Mouse (Mus musculus) kidney, adult 8-10 months (tissue): Measurements from ENCODE around the gene Tbc1d1.

Source experiments
- DNase-seq, 2 experiments: peaks; one replicate each; pipeline ENCODE4 v3.0.0; 2022

Gene Tbc1d1

DNA sequence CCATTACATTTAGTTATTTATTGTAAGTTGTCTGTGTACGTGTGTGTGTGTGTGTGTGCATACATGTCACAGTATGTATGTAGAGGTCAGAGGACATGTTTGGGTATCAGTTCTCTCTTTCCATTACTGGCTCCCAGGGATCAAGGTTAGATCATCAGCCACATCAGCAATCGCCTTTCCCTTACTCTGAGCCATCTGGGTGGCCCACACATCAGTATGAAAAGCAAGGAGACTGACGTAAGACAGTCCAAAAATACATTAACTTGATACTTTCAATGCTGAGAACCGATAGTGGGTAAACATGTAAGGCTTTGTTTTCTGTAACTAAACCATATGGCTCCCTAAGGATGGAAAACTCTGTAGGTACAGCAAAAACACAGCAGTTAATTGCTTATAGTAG is 54.7 kb downstream of the Tbc1d1 start:
- no peak for DNase-seq

DNA sequence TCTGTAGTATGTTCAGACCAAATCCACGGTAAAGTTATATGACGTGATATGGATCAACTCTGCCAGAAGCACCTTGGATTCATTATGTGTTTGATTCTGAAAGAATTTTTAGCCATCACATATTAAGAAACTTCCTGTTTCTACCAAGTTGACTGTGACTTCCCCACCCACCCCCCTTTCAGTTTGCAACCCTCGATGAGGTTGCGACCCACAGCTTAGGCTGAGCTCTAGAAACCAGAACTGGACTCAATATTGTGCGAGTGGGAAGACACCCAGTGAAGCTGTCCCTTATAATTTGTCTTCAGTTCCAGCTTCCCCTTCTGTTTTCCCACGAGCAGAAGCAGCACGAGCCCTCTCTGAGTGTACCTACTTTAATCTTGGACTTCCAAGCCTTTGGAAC is 55.2 kb downstream of the Tbc1d1 start:
- no peak for DNase-seq

DNA sequence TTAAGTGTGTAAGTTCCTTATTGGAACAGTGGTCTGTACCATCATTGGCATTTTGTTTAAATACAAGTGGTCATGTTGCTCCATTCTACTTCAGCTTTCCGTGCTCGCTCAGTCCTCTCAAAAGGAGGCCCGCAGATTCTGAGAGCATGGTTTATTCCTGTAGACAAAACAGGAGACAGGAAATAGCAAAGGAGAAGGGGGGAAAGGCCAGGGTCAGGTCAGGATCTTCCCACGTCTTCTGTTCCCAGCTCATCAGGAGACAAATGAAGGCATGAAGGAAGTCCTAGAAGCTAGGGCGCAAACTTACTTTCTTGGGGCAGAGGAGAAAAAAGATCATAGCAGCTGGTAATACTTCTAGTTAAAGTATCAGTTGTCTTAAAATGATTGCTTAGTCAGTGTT is 56.1 kb downstream of the Tbc1d1 start:
- peak in 1 of 2 experiments; percentile 56 for DNase-seq

DNA sequence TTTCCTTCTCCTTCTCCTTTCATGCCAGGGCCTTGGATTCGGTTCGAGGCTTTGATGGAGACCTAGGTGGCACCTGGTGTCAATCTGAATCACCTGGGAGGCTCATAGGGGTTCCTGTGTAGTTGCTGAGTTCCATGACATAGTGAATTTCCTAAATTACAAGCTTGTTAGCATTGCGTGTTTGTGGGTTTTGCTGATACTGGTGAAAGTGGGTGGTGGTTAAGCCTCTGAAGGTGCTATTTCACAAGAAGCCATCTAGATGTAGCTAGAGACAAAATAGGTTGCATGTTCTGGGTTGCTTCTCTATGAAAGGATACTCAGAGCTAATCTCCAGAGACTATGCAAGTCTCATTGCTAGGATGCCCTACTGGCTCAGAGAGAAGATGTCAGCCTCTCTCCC is 56.5 kb downstream of the Tbc1d1 start:
- no peak for DNase-seq

DNA sequence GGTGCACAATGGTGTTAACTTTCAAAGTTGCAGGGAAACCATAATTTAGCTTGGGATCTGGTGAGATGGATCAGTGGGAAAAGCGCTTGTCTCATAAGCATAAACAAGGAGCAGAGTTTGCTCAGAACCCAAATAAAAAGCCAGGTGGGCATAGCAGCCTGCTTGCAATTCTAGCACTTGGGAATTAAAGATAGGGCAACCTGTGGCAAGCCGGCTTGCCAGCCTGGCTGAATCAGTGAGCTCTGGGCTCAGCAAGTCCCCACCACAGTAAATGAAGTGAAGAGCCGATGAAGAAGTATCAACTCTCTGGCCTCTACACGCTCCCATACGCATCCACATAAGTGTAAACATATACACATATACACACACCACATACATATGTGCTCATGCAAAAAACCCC is 59.7 kb downstream of the Tbc1d1 start:
- no peak for DNase-seq

DNA sequence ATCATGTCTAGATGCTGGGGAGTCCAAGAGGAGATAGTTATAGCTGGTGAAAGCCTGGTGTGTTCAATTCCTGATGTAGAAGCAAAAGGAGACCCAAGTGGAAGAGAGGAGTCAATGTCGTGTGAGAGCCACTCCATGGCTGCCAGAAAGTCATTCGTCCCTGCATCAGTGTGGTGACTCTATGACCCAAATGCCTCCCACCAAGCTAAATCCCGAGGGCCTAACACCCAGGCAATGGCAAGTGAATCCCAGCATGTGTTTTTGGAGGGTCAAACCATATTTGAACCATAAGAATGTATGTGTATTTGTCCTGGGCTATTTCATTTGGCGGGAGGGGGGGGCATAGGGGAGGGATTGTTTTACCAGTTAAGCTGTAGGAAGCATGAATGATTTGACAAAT is 60.2 kb downstream of the Tbc1d1 start:
- no peak for DNase-seq

DNA sequence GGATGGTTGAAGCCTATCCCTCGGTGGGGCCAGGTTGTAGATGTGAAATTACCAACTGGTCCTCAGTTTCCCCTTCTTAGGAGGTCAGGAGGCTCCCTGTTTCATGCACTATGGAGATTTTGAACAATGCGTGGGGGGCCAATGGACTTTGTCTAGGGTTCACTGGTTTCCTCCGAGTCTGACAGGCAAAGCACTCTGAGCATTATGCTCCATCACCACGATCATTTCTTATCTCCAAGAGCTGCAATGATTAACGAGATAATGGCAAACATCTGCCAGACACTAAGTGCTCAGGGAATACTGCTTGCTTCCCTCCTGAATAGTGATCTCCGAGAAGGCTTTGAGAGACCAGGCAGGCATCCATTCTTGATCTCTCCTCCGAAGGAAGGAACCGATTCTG is 61.2 kb downstream of the Tbc1d1 start:
- DNase-seq: no peak

DNA sequence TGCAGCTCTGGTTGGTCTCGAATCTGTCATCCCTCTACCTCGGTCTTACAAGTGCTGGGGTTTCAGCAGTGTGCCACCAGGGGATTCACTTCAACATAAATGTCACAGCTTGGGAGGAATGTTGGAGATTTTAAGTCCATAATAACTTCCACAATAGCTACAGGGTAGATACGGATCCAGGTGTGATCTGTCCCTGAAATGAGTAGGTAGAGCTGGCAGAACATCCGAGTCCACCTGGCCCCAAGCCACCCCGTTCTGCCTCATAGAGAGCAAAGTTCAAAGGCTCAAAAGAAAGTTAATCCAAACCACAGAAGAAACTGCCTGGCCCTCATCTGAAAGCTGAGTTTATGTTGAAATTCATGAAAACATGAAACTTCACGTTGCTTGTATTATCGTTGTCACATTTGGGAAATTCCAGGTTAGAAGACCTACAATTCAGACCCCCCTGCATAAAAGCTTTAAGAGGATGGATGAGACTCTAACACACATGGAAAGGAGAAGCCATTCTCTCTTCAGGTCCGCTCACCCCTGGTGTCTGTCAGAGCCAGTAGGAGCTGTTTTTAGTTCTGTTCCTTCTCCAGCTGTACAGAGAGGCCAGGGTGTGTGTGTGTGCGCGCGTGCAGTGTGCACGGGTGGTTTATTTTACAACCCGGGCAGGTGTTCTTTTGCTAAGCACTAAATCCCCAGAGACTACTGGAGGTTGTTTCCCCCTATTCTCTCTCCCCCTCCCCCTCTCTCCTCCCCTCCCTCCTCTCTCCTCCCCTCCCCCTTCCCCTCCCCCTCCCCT is 61.9 kb downstream of the Tbc1d1 start:
- peak; percentile 84 to 92 for DNase-seq

DNA sequence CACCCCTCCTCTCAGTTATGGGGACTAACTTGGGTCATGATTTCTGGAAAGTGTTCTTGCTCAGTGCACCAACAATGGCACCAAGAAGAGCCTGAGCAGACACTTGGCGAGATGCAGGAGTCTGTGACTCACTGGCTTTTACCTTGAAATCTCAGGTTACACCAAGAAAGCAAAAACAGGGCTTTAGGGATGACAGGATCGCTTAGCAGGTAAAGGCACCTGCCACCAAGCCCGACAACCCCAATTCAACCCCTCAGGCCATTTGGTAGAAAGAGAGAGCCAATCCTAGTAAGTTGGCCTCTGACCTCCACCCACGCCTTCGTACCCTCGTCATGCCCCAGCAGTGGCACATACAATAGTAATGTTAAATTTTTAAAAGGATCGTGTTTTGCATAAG is 62.5 kb downstream of the Tbc1d1 start:
- no peak for DNase-seq

DNA sequence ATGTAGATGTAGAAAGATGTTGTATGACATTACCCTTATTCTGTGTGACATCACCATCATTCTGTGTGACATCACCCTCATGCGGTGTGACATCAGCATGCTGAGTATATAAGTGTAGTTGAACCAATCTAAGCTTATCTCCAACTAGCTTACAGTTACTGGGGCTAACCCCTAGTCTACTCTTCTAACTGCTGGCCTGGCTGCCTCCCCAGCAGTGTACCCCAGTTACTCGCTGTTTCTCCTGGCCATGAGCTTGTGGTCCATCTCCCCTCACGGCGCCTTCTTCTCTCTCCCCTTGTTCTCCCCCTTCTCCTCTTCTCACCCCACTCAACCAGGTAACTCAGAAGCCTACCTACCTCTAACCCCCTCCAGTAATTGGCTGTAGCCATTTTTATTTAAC is 64.7 kb downstream of the Tbc1d1 start:
- no peak for DNase-seq

DNA sequence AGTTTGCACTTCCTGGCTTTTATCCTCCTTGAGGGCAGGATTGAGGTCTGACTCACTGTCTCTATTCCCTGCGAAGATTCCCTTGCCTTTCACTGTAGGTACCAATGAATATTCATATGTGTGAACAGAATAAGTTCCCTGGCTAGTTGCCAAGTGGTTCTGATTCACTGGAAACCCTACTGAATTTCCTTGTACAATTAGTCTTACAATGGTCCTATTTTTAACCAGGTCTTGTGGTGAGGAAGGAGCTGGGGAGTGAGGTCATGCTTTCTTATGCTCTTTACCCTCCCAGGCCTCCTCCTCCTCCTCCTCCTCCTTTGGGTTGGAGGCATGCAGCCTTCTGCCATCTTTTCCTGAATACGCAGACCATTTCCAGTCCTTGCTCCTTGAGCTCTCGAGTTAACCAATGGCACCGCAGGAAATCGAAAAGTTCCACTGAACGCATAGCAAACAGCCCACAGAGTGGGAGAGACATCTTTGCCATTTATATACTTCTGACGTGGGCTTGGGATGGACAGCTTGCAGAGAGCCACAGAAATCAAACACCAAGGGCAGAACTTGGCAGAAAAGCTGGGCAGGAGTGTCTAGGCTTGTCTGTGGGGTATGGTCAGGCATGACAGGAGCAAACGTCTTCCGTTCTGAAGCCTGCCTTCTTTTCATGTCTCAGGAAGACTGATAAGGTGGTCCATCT is 68.8 kb downstream of the Tbc1d1 start:
- DNase-seq: no peak

DNA sequence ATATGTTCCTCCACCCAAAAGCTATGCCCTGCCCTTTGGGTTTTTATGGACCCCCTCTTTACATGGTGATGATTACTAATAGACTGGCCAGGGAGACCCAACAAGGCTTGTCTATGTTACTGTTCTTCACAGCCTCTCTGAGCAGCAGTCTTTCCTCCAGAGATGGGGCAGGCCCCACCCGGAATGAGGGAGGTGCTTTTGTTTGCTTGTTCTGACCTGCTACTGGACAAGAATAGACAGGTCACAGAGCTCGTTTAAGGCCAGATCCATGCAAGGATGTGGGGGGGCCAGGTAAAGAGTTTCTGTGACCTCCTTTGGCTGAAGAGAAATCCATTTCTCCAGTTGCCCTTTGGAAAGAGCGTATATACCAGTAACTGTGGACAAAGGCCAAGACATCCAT is 72.1 kb downstream of the Tbc1d1 start:
- no peak for DNase-seq

DNA sequence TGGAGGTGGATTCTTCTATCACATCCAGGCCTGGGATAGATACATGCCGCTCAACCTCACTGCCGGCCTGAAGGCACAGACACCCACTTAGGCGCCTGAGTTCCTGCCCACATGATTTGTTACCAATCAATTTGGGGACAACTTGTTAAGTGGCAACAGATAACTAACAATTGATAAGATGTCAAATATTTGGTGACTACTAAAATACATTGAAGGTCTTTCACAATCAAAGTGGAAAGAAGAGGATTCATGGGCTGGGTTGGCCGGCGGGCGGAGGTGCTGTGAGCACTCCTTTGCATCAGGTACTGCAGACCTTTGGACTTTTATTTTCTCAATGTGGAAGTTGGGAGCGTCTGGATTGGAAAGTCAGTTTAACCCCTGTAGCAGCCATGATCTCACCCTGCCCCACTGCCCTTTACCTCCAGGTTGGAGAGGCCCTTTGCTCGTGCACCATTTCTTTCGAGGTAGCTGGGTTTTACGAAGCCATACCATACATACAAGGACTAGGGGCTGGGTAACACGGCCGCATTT is 73.3 kb downstream of the Tbc1d1 start:
- no peak for DNase-seq

DNA sequence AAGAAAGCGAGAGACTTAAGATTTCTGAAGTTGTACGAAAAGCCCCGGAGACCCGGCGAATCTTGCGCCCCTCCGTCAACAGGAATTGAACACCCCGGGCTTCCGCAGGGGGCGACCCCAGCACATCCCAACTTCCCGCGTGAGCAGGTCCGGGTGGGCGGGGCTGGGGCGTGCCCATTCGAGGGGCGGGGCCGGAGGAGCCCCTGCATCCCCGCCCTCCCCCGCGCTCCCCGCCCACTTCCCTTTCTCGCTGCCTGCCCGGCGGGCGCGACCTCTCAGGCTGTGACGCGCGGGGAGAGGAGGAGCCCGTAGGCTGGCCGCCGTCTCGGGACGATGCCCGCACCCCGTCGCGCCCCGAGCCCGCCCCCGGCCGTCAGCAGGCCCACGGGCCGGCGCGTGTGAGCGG is 74.0 kb downstream of the Tbc1d1 start:
- peak; percentile 90 to 91 for DNase-seq

DNA sequence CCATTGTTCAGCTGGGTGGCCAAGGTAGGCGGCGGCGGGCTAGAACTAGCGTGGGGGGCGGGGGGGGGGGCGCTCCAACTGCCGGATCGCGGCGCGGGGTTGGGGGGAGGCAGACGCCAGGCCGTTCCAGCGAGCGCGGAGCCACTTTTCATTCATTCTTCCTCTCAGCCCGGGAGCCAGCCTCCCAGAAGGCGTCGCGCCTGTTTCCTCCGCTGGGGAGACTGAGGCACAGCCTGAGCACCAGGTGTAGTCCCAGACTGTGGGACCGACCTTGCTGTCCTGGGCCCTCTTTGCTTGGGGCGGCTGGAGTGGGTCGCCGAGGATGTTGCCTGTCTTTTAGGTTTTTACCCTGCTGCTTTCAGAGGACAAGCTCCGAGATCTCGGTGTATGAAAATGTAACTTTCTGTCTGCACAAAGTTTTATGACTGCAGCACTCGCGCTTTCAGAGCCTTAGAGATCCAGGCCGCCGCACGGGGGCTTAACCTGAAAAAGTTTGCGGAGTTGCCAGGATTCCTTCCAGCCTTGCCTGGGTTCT is 74.5 kb downstream of the Tbc1d1 start:
- no peak for DNase-seq

DNA sequence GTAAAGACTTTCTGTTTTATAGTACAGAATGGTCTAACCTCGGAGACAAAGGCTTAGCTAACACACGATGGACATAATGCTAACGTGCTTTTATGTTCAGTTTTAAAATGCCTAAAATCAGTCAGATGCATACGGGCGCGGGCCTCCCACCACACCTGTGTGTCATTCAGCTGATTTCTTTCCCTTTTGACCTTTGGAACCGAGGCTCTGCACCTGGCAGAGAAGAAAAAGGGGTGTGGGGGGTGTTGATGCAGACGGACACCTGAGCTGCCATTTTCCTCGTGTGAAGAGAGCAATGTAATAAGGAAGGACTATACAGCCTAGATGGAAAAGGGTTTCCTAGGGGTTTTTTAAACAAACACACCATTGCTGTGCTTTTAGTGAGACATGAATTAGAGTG is 76.8 kb downstream of the Tbc1d1 start:
- no peak for DNase-seq

DNA sequence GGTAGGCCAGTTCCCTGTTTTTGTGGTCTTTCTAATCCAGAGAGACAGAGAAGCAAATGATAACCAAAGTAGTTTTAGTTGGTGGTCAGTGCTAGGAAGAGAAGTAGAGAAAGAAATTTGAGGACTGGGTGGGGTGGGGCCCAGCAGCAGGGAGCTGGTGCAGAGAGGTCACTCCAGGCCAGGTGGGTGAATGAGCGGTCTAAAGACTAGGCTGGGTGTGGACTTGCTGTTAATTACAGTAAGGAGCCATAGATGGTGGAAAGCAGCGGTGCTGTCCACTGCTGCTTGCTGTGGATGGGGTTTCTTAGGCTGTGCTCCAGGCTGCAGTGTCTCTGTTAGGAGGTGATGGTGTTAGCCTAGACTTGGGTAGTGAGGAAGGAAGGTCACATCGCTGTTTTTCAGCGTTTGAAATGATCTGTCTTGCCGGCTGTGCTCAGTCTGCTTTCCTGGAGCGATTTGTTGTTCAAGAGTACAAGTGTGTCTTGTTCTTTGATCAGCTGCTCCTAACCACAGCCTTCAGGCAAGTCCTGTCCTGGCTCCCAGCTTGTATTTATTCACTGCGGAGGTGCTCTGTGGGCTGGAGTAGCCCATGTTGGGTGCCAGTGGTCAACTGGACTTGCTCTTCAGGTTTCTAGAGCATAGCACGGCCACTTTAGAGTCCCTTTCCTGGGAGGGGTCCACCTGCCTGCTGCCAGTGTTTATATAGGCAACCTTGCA is 78.3 kb downstream of the Tbc1d1 start:
- DNase-seq: no peak

DNA sequence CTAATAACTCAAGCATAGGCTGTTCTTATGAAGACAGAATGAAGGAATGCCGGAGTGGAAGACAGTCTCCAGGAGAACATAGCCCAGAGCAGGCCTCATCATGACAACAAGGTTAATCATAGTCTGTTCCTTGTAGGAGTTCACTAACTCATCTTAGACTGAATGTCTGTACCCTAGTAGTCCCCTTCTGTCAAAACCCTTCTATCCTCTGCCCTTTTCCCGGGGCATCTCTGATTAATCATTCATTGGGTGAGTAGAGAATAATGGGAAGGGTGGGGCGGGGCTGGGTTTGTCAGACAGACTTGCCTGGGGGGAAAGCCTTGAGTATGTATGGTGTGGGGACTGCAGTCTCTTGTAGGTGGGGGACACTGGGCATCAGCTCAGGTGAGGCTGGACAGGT is 79.1 kb downstream of the Tbc1d1 start:
- no peak for DNase-seq

DNA sequence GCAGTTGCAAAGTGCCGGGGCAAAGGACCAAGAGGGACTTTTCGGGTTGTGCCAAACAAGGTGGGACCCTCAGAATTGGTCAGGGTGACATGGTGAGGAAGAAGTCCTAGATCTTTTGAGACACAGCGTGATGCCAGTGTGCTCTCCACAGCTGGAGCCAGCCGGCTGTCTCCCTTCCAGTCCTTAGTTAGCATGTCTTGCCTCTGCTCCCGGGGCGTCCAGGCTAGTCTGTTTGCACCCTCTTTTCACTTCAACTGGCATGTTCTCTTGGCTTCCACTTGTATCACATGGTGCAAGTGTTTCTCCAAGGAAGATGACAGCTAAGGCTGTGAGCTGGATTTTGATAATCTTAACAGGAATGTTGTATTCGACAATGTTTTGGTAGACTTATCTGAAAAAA is 80.5 kb downstream of the Tbc1d1 start:
- DNase-seq: no peak

DNA sequence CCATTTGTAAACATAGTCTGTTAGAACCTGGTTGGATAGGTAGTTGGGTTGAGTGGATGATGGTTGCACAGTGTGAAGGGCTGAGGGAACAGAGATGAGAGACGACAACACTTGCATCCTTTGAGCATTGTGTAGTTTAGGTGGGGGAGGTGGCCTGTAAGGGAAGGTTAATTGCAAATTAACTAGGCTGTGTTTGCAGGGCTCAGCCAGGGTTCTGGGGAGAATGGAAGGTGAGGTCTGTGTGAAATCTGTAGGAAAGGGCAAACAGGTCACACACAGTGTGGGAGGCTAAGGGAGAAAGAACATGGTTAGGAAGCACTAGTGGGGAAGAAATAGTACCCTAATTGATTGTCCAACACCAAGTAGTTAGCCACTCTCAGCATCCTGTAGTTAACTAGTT is 81.2 kb downstream of the Tbc1d1 start:
- no peak for DNase-seq

DNA sequence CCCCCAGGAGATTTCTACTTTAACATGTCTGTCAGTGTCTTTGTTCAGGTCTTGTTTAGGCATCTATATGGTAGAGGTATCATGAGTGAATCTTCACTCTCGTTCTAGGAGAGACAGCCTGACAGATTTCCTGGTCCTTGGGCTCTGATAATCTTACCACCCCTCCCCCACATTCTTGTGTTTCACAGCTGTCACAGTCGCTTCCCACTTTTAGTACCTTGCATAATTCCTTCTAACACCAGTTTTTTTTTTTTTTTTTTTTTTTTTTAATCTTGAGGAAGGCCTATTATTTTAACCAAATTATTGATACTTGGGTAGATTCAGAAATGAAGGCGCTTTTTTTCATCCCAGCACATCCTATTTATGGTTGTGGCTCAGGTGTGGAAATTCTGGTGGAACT is 81.6 kb downstream of the Tbc1d1 start:
- no peak for DNase-seq

DNA sequence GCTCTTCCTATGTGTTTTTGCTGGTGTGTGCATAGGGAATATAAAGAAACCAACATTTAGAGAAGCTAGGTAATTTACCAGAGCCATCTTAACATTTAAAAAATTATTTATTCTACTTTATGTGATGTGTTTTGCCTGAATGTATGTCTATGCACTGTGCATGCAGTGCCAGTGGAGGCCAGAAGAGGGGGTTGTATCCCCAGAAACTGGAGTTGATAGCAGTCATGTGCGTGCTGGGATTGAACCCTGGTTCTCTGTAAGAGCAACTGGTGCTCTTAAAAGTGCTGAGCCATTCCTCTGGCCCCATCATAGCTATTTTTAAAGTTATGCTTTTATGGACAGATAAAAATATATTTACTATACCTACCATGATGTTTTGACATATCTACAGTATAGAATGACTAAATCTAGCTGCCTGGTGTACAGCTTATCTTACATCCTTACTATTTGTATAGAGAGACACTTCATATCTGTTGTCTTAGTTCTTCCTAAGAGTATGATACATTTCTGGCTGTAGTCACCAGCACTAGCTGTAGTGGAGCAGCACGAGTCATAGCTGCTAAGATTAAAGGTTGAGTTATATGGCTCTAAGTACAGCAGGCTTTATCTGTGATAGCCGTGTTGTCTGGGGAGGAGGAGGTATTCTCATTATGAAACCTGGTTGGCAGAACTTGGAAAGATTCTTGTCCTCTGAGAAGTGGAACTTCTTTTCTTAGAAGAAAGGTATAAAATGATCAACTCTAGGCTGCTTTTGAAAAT is 83.0 kb downstream of the Tbc1d1 start:
- no peak for DNase-seq
